Mouse (Mus musculus) cerebellum, adult 8-10 months (tissue): ENCODE measurements around the gene Fam83d.
"Not testable (repeated sequence)": the region's sequence is repeated elsewhere in the genome, so short reads cannot be mapped to it uniquely, and the experiment has no call there.

ENCODE experiments used
- DNase-seq: peaks from one replicate; pipeline ENCODE4 v3.0.0; 2022

Gene Fam83d

GRCm38 (mm10) chr2:158767742-158768339 lies at the start of gene Fam83d:
Gene Fam83d, plus strand, starts transcription at chr2:158768093.
- DNase-seq: peak; percentile 55

GRCm38 (mm10) chr2:158718816-158719549 lies 48.9 kb upstream of the Fam83d start:
- no peak for DNase-seq

GRCm38 (mm10) chr2:158720715-158721370 lies 47.0 kb upstream of the Fam83d start:
- DNase-seq: no peak

GRCm38 (mm10) chr2:158721481-158721880 lies 46.4 kb upstream of the Fam83d start:
- no peak for DNase-seq

GRCm38 (mm10) chr2:158722135-158722534 lies 45.8 kb upstream of the Fam83d start:
- DNase-seq: no peak

GRCm38 (mm10) chr2:158722991-158723551 lies 44.8 kb upstream of the Fam83d start:
- no peak for DNase-seq

- no peak for DNase-seq
Measured at GRCm38 (mm10) chr2:158723806-158724205, 44.1 kb upstream of the Fam83d start.

GRCm38 (mm10) chr2:158726252-158726651 lies 41.6 kb upstream of the Fam83d start:
- no peak for DNase-seq

GRCm38 (mm10) chr2:158728061-158728815 lies 39.7 kb upstream of the Fam83d start:
- no peak for DNase-seq

GRCm38 (mm10) chr2:158730896-158731295 lies 37.0 kb upstream of the Fam83d start:
- no peak for DNase-seq

- DNase-seq: no peak
Measured at GRCm38 (mm10) chr2:158732521-158732920, 35.4 kb upstream of the Fam83d start.

GRCm38 (mm10) chr2:158733136-158733535 lies 34.8 kb upstream of the Fam83d start:
- DNase-seq: no peak

- DNase-seq: no peak
Measured at GRCm38 (mm10) chr2:158733914-158734313, 34.0 kb upstream of the Fam83d start.

GRCm38 (mm10) chr2:158734500-158735152 lies 33.3 kb upstream of the Fam83d start:
- DNase-seq: no peak

GRCm38 (mm10) chr2:158735340-158735739 lies 32.6 kb upstream of the Fam83d start:
- DNase-seq: no peak

- not testable (repeated sequence) for DNase-seq
Measured at GRCm38 (mm10) chr2:158736247-158736646, 31.6 kb upstream of the Fam83d start.

- DNase-seq: no peak
Measured at GRCm38 (mm10) chr2:158738591-158738990, 29.3 kb upstream of the Fam83d start.

GRCm38 (mm10) chr2:158739113-158739512 lies 28.8 kb upstream of the Fam83d start:
- no peak for DNase-seq

GRCm38 (mm10) chr2:158741011-158741501 lies 26.8 kb upstream of the Fam83d start:
- DNase-seq: no peak

GRCm38 (mm10) chr2:158742431-158742830 lies 25.5 kb upstream of the Fam83d start:
- no peak for DNase-seq

- DNase-seq: no peak
Measured at GRCm38 (mm10) chr2:158743518-158744141, 24.3 kb upstream of the Fam83d start.

- no peak for DNase-seq
Measured at GRCm38 (mm10) chr2:158745049-158745482, 22.8 kb upstream of the Fam83d start.
